Mouse (Mus musculus): Measurements from ENCODE around the gene Txn1. TPM values are rescaled to one million over a fixed set of nuclear protein-coding genes. Genes with fewer than 3 reads are reported as not detected.
A peak's percentile ranks its signal among the peaks of the same experiment; 100 is the strongest.

Txn1 gene
- polyA plus RNA-seq, 1 experiment from 2014 or later = 666 TPM

DNA sequence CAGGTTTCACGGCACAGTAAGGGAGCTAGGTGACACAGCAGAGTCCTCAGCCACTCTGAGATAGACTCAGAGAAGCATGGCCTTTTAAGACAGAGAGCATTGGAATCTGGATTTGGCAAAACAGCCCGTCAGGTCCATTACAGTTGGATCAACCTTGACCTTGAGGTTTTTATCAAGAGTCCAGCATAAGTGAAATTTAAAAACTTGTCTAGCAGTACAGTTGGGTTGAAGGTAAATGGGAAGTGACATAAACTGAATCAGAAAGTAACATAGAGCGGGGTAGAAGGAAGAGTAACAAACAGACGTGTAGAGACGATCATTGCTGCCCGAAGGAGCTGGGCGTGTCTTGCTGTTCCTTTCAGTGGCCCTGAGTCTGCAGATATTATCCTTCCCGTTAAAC lies 2.8 kb upstream of the Txn1 start:
- no peak overlapping the region for H3K4me2 ChIP-seq (ENCODE audit: low read depth, low read length)
- no peaks in the 10 kb centered on the region for H3K36me3 ChIP-seq (ENCODE audit: control insufficient read depth, insufficient read depth, low read length)
- no peaks in the 10 kb centered on the region for H3K27me3 ChIP-seq (replicated peaks; ENCODE audit: control insufficient read depth, insufficient read depth, low read length)
- 71% methylated on average over 8 of the region's 8 CpGs for WGBS
- H3K4me1 ChIP-seq (ENCODE audit: control insufficient read depth, insufficient read depth, low read length) = peaks cover 12% of the 10 kb centered on the region
- no peak overlapping the region for H3K4me3 ChIP-seq (ENCODE audit: low read length)
- ATAC-seq = no peak
- H3K9me3 ChIP-seq (ENCODE audit: control insufficient read depth, low read length) = no peaks in the 10 kb centered on the region
- no peak overlapping the region for H3K9ac ChIP-seq (ENCODE audit: low read depth, low read length)
- H3K27ac ChIP-seq (ENCODE audit: low read length) = no peak overlapping the region

DNA sequence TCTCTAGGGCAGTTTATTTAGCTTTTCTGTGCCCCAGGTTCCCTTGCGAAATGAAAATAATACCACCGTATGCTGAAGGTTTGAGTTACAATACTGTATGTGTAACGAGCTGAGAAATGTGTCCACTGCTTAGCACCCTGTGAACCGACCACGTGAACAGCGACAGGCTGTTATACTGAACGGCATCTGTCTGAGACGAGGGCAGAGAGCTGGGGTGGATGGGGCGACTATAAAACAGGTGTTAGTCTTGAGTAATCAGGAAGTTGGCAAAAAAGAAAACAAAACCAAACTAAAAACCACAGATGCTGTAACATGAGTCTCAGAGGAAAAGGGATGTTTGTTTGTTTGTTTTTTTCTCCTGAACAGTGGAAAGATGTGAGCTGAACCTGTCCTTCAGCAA lies 1.9 kb upstream of the Txn1 start:
- no peak overlapping the region for H3K4me3 ChIP-seq (ENCODE audit: low read length)
- no peak overlapping the region for H3K4me2 ChIP-seq (ENCODE audit: low read depth, low read length)
- H3K27me3 ChIP-seq (replicated peaks; ENCODE audit: control insufficient read depth, insufficient read depth, low read length) = no peaks in the 10 kb centered on the region
- no peak overlapping the region for H3K9ac ChIP-seq (ENCODE audit: low read depth, low read length)
- H3K9me3 ChIP-seq (ENCODE audit: control insufficient read depth, low read length) = no peaks in the 10 kb centered on the region
- peaks cover 17% of the 10 kb centered on the region for H3K4me1 ChIP-seq (ENCODE audit: control insufficient read depth, insufficient read depth, low read length)
- no peak for ATAC-seq
- WGBS = 64% methylated on average over 9 of the region's 9 CpGs
- H3K36me3 ChIP-seq (ENCODE audit: control insufficient read depth, insufficient read depth, low read length) = no peaks in the 10 kb centered on the region
- H3K27ac ChIP-seq (ENCODE audit: low read length) = 0 out of 2 replicates have a peak overlapping the region, but pooled peaks have one; percentile 99

DNA sequence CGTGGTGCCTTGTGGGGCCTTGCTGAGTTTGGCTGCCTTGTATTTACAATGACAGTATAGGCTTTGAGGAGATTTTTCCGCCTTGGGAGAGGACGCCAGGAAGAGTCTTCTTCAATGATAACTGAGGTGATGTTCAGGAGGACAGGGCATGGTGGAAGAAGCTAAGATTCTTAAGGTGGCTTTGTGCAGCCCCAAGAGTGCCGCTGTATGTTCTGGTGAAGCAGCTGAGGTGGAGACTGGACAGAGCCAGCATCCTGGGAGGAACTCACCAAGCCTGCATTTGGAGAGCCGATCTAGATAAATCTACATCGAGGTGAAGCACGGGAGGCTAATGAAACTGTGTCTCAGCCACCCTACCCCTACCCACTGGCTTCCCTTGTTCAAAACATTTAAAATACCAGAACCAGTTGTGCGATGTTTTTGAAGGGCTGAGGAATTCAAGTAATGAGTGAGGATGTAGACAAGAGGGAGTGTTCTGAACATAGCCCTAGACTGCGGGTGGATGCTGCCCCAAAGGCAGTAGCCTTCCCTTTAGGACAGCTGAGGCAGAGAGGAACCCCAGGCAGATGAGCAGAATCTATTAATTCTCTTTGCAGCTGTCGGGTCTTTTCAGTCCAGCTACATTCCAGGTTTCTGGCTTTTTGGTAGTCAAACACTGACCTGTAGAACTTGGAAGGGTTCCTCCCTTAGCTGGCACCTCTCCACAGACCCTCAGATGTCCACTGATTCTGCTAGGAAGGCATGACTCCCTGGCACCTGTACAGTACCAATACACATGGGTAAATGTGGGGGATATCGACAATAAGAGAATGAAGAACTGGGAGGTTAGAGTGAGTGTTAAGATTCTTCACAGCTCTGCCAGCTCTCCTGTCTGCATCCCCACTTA lies 1.2 kb upstream of the Txn1 start:
- Histone ChIP-seq H3K4me3 (ENCODE audit: low read length) (peak overlapping the region; percentile 89), H3K27me3 (replicated peaks; ENCODE audit: control insufficient read depth, insufficient read depth, low read length) (no peaks in the 10 kb centered on the region), H3K9ac (ENCODE audit: low read depth, low read length) (peak overlapping the region; percentile 65), H3K4me2 (ENCODE audit: low read depth, low read length) (peak overlapping the region; percentile 70), H3K4me1 (ENCODE audit: control insufficient read depth, insufficient read depth, low read length) (peaks cover 20% of the 10 kb centered on the region), H3K36me3 (ENCODE audit: control insufficient read depth, insufficient read depth, low read length) (peaks cover 2% of the 10 kb centered on the region; the same call in 1 of the 2 replicates), H3K9me3 (ENCODE audit: control insufficient read depth, low read length) (no peaks in the 10 kb centered on the region), H3K27ac (ENCODE audit: low read length) (peak overlapping the region; percentile 99)
- 37% methylated on average over 11 of the region's 11 CpGs for WGBS
- no peak for ATAC-seq

DNA sequence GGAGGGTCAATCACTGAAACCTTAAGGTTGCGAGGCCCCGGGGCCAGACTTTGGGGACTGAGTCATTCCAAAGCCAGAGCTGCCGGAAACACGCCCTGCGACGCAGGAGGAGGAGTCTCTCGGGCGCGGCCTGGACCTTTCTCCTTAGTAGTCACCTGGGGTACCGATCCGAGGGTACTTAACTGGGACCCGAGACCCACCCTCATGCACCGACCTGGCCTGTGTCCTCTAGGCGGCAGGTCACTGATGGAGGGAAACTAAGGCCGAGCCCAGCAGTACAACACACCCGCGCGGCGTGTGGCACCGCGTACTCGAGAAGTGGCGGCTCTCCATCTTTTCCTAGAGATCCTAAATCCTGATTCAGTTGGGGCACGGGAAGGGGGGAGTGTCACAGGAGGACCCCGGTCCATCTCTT lies 660 bp downstream of the Txn1 start:
- Histone ChIP-seq H3K4me3 (ENCODE audit: low read length) (peak overlapping the region; percentile 89), H3K9me3 (ENCODE audit: control insufficient read depth, low read length) (no peaks in the 10 kb centered on the region; the same call in 1 of the 2 replicates), H3K27me3 (replicated peaks; ENCODE audit: control insufficient read depth, insufficient read depth, low read length) (no peaks in the 10 kb centered on the region), H3K9ac (ENCODE audit: low read depth, low read length) (peak overlapping the region; percentile 89), H3K4me2 (ENCODE audit: low read depth, low read length) (peak overlapping the region; percentile 59), H3K27ac (ENCODE audit: low read length) (peak overlapping the region; percentile 95), H3K36me3 (ENCODE audit: control insufficient read depth, insufficient read depth, low read length) (peaks cover 15% of the 10 kb centered on the region), H3K4me1 (ENCODE audit: control insufficient read depth, insufficient read depth, low read length) (peaks cover 20% of the 10 kb centered on the region)
- ATAC-seq = peak; percentile 26
- 0% methylated on average over 25 of the region's 25 CpGs for WGBS

DNA sequence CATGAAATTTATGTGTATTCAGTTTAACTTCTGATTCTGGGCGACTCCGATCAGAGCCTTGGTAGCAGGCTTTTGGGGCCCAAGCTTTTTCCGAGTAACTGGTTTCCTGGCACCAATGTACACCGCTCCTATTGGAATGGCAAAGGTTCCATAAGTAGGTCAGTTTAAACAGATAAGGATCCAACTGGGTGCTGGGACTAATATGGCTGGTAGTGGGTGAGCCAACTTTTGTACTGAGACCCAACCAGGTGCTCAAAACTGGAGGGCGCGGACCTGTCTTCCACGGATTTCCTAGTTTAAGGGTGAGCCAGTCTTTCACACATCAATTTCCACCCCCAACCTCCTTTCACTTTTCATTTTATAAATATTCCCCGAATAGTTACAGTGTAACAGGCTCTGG lies 1.2 kb downstream of the Txn1 start:
- 63% methylated on average over 8 of the region's 8 CpGs for WGBS
- peak overlapping the region; percentile 89 for H3K9ac ChIP-seq (ENCODE audit: low read depth, low read length)
- no peaks in the 10 kb centered on the region; the same call in 1 of the 2 replicates for H3K9me3 ChIP-seq (ENCODE audit: control insufficient read depth, low read length)
- H3K36me3 ChIP-seq (ENCODE audit: control insufficient read depth, insufficient read depth, low read length) = peaks cover 15% of the 10 kb centered on the region
- H3K27me3 ChIP-seq (replicated peaks; ENCODE audit: control insufficient read depth, insufficient read depth, low read length) = no peaks in the 10 kb centered on the region
- peak overlapping the region; percentile 59 for H3K4me2 ChIP-seq (ENCODE audit: low read depth, low read length)
- H3K4me1 ChIP-seq (ENCODE audit: control insufficient read depth, insufficient read depth, low read length) = peaks cover 20% of the 10 kb centered on the region
- ATAC-seq = no peak
- H3K27ac ChIP-seq (ENCODE audit: low read length) = peak overlapping the region; percentile 95
- H3K4me3 ChIP-seq (ENCODE audit: low read length) = peak overlapping the region; percentile 89

DNA sequence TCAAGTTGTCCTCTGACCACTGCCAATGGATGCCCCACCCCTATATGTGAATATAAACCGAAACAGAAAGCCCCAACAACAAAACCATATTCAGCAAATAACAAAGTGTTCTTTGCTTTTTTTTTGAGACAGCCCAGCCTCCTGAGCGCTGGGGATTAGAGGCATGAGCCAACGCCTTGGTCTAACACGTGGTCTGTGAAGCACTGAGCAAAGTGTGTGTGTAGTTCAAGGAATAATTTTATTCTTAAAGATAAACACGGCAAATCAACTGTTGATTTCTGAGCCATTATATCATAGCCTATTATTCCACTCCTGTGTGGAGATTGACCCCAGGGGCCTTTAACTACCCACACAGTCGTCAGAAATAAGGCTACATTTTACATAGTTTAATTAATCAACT lies 1.6 kb downstream of the Txn1 start:
- Histone ChIP-seq H3K36me3 (ENCODE audit: control insufficient read depth, insufficient read depth, low read length) (peaks cover 15% of the 10 kb centered on the region), H3K27ac (ENCODE audit: low read length) (peak overlapping the region; percentile 95), H3K4me3 (ENCODE audit: low read length) (peak overlapping the region; percentile 89), H3K27me3 (replicated peaks; ENCODE audit: control insufficient read depth, insufficient read depth, low read length) (no peaks in the 10 kb centered on the region), H3K4me1 (ENCODE audit: control insufficient read depth, insufficient read depth, low read length) (peaks cover 24% of the 10 kb centered on the region), H3K4me2 (ENCODE audit: low read depth, low read length) (peak overlapping the region; percentile 59), H3K9me3 (ENCODE audit: control insufficient read depth, low read length) (no peaks in the 10 kb centered on the region; the same call in 1 of the 2 replicates), H3K9ac (ENCODE audit: low read depth, low read length) (peak overlapping the region; percentile 89)
- WGBS = 58% methylated on average over 6 of the region's 6 CpGs
- ATAC-seq = no peak

DNA sequence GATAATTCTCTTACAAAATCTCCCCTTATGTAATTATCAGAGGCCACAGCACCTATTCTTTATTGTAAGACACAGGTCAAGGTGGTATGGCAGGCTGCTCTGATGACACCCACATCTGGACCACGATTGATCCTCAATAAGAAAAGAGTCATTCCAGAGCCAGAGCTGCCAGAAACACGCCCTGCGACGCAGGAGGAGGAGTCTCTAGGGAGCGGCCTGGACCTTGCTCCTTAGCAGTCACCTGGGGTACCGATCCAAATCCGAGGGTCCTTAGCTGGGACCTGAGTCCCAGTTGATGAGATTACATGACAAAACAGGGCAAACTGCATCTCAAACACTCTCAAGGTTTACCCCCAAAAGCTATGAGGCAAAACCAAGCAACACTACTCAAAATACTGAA lies 2.4 kb downstream of the Txn1 start:
- H3K4me1 ChIP-seq (ENCODE audit: control insufficient read depth, insufficient read depth, low read length) = peaks cover 29% of the 10 kb centered on the region
- 73% methylated on average over 7 of the region's 7 CpGs for WGBS

DNA sequence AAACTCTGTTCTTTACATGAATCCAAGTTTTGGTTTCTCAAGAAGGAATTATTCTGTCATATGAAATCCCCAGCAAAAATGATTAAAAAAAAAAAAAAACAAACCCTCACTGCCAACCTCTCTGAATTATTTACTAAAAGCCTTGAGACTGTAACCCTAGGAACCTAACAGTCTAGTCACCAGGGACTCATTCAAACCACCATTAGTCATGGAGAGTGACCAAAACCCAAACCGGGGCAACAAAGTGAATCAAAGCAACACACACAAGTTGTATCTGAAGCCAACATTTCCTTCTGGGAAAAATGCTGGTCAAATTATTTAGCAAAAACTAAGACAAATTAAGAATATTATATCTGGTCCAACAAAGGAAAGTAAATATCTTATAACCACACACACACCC lies 3.3 kb downstream of the Txn1 start:
- Histone ChIP-seq H3K27ac (ENCODE audit: low read length) (no peak overlapping the region), H3K27me3 (replicated peaks; ENCODE audit: control insufficient read depth, insufficient read depth, low read length) (no peaks in the 10 kb centered on the region), H3K4me1 (ENCODE audit: control insufficient read depth, insufficient read depth, low read length) (peaks cover 31% of the 10 kb centered on the region), H3K9ac (ENCODE audit: low read depth, low read length) (no peak overlapping the region), H3K36me3 (ENCODE audit: control insufficient read depth, insufficient read depth, low read length) (peaks cover 15% of the 10 kb centered on the region), H3K4me3 (ENCODE audit: low read length) (no peak overlapping the region), H3K4me2 (ENCODE audit: low read depth, low read length) (no peak overlapping the region), H3K9me3 (ENCODE audit: control insufficient read depth, low read length) (no peaks in the 10 kb centered on the region; the same call in 1 of the 2 replicates)
- ATAC-seq = no peak
- 81% methylated on average over 1 of the region's 1 CpGs for WGBS

More for the DNA sequence above, 2.4 kb downstream of the Txn1 start:
- Histone ChIP-seq H3K36me3 (ENCODE audit: control insufficient read depth, insufficient read depth, low read length) (peaks cover 15% of the 10 kb centered on the region), H3K9me3 (ENCODE audit: control insufficient read depth, low read length) (no peaks in the 10 kb centered on the region; the same call in 1 of the 2 replicates), H3K27me3 (replicated peaks; ENCODE audit: control insufficient read depth, insufficient read depth, low read length) (no peaks in the 10 kb centered on the region), H3K4me2 (ENCODE audit: low read depth, low read length) (peak overlapping the region; percentile 59), H3K4me3 (ENCODE audit: low read length) (peak overlapping the region; percentile 89), H3K9ac (ENCODE audit: low read depth, low read length) (0 out of 2 replicates have a peak overlapping the region, but pooled peaks have one; percentile 43), H3K27ac (ENCODE audit: low read length) (peak overlapping the region; percentile 95; the same call in 1 of the 2 replicates)
- ATAC-seq = no peak

DNA sequence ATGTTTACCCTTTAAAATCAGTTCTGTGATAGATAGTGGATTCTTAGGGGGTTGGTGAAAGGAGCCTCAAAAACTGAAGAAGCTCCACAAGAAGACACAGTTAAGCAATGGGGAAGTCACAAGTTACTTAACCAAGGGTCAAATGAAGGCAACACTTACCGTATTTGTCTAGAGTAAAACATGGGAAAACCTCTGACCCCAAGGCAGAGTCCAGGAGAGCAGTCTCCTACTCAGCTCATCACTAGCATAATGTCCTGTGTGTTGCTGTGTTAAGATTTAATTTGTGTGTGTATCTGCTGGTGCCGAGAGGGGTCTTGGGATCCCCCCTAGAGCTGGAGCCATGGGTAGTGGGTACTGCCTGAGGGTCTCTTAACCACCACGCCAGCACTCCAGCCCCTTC lies 3.8 kb downstream of the Txn1 start:
- peaks cover 17% of the 10 kb centered on the region for H3K36me3 ChIP-seq (ENCODE audit: control insufficient read depth, insufficient read depth, low read length)
- 79% methylated on average over 3 of the region's 3 CpGs for WGBS
- H3K4me3 ChIP-seq (ENCODE audit: low read length) = no peak overlapping the region; the same call in 1 of the 2 replicates
- H3K4me2 ChIP-seq (ENCODE audit: low read depth, low read length) = 0 out of 2 replicates have a peak overlapping the region, but pooled peaks have one; percentile 6
- peaks cover 31% of the 10 kb centered on the region for H3K4me1 ChIP-seq (ENCODE audit: control insufficient read depth, insufficient read depth, low read length)
- H3K27me3 ChIP-seq (replicated peaks; ENCODE audit: control insufficient read depth, insufficient read depth, low read length) = no peaks in the 10 kb centered on the region
- ATAC-seq = no peak
- H3K27ac ChIP-seq (ENCODE audit: low read length) = peak overlapping the region; percentile 5; the same call in 1 of the 2 replicates
- H3K9me3 ChIP-seq (ENCODE audit: control insufficient read depth, low read length) = no peaks in the 10 kb centered on the region; the same call in 1 of the 2 replicates
- no peak overlapping the region for H3K9ac ChIP-seq (ENCODE audit: low read depth, low read length)
